Mouse (Mus musculus): Measurements from ENCODE around the gene Pabpc6.

The Pabpc6 gene
- long read RNA-seq, experiment 1 = 0 reads
- long read RNA-seq, experiment 2 = 0 reads

DNA sequence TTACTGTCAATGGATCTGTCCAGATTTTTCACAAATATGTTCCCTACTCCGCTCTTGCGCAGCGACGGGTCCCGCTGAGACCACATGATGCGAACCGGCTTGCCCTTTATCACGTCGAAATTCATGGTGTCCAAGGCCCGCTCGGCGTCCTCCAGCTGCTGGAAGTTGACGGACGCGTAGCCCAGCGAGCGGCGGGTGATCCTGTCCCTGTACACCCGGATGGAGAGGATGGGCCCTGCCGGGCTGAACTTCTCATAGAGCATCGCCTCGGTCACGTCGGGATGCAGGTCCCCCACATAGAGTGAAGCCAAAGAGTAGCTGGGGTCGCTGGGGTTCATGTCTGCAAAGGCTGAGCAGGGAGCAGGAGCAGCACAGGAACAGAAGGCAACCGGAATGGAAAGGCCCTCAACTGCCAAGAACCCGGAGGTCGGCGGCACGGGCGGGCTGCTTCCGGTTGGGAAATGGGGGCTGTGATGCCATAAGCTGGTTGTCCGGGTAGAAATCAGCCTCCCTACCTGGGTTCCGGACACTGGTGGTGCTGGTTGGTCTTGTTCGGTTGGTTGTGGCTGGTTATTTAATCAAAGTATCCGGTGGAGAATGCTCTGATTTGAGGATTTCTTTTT, at the start of gene Pabpc6:
Gene Pabpc6 (minus strand): TSS at position 435 of the 623 bp plus-strand sequence.
- intact Hi-C loops (cut with DNase I) = no loop called here

DNA sequence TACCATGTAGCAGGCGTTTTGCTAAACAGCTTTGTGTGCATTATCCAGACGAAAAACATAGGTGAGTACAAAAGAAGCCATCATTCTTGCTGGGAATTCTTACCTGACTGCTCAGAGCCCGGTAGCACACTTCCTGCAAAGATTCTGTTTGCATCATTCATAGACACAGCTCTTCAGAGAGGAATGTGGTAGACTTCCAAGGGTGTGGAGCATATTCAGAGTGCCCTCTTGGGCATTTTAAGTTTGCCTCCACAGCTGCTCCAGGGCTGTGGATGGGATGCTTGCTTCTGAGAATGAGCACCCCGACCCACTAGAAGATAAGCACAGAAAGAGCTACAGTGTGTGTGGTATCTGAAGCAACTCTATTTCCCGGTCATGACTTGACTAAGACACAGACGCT, 41.4 kb upstream of the Pabpc6 start:
- intact Hi-C loops (cut with DNase I) = no loop called here

- intact Hi-C loops (cut with DNase I) = no loop called here
Observed at GRCm38 (mm10) chr17:9708888-9709287, 39.4 kb upstream of the Pabpc6 start.

DNA sequence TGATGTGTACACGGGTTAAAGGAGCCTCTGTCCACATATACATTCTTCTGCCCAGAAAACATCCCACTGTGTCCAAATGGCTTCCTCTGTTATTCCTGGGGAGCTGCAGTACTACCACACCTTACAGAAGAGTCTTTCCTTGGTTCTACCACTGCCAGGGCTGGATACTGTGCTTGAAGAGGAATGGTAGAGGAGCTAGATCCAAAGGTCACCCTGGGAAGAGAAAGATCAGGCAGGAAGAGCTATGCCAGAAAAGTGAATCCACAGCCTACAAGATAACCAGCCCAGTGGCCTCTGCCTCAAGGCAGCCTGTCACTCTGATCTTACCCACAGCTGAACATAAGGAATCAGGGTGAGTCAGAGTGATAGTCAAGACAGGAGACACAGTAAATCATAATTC, 37.8 kb upstream of the Pabpc6 start:
- intact Hi-C loops (cut with DNase I) = no loop called here

- intact Hi-C loops (cut with DNase I) = no loop called here
Observed at GRCm38 (mm10) chr17:9697763-9698162, 28.2 kb upstream of the Pabpc6 start.

DNA sequence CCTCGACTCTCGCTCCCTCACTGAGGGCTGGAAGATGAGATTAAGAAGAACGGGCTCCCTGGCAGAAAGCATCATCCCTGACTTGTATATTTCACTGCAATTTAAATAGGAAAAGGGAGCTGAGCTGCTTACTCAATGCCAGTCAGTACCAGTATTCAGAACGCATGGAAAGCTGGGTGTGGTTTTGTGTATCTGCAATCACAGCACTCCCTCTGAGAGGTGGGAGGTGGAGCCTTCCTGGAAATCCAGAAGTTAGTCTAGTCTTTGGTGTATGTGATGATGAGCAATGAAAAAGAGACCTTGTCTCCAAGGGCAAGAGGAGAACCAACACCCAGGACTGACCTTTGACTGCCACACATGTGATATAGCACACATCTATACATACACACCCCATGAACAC, 21.7 kb upstream of the Pabpc6 start:
- intact Hi-C loops (cut with DNase I) = no loop called here

GRCm38 (mm10) chr17:9683539-9684155, 14.1 kb upstream of the Pabpc6 start:
- intact Hi-C loops (cut with DNase I) = no loop called here

- intact Hi-C loops (cut with DNase I) = no loop called here
Observed at GRCm38 (mm10) chr17:9680741-9681140, 11.2 kb upstream of the Pabpc6 start.

DNA sequence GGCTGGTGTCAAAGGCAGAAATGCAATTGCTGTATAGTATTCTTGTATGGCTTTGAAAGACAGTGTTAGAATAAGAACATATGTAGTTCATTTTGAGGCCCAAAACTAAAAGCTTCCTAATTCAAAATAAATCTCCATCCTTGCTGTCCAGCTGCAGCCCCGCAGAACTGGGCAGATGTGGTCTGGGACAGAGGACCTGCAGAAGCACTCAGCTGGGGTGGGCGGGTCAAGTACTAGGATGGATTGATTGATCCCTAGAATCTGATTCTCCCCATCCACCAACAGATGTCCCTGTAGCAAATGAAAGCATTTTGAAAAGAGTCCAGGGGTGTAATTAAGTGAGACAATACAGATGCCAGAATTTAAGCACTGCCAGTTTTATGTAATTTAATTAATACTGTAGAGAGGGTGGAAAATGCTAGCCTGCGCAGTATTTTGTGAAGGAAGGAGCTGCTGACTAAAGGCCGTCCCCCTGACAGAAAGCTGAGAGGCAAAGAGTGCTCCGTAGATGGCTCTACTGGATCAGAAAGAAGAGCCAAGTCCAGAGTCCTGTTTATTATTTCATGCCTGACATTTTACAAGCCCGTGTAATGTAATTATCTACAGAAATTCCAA, 5.8 kb upstream of the Pabpc6 start:
- intact Hi-C loops (cut with DNase I) = no loop called here

GRCm38 (mm10) chr17:9667955-9668354, 1.6 kb downstream of the Pabpc6 start:
- intact Hi-C loops (cut with DNase I) = no loop called here

DNA sequence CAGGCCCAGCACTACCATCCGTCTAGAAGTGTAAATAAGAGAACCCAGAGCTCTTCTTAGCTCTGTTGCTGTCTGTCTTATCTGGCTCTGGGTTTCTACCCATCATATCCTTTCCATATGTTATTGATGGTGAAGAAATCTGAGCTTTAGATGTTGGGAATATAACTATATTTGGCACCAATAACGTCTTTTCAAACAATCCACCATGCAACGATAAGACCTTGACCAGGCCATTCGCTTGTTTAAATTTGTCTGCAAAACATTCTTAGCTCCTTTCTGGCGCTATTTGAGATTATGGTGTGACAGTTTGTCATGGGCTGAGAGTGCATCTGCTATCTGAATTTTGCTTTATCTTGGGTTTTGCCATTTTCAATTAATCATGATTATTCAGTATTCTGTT, 10.9 kb downstream of the Pabpc6 start:
- intact Hi-C loops (cut with DNase I) = no loop called here

DNA sequence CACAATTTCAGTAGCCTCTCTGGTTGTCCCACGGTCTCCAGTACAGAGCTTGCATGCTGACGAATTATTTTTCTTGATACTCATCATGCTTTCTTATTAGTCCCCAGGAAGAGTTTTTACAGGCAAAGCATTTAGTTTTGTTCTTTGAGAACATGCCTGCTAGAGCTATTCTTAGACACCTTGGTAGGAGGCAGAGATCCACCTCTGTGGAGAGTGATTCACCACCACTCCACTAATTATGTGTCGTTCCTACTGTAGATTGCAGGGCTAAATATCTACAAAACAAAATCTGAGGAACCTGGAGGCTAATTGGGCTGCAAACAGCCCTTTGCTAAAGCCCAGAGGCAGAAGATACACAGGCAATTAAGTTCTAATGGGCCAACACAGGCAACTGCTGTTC, 15.4 kb downstream of the Pabpc6 start:
- intact Hi-C loops (cut with DNase I) = no loop called here

DNA sequence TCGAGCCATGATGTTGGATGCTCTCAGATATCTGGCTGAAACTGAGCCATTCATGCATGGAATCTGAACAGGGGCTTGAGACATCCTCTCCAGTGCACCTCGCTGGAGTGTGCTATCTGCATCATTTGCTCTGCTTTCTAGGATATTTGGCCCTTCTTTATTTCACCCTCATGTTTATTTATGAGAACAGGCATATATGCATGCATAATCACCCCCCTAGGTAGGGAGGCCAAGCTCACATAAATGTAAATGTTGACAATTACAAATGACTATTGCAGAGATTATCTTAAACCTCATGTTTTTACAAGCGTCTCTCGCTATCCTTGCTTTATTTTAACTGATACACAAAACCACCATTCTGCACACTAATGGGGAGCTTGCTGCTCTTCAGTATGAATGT, 21.9 kb downstream of the Pabpc6 start:
- intact Hi-C loops (cut with DNase I) = no loop called here

DNA sequence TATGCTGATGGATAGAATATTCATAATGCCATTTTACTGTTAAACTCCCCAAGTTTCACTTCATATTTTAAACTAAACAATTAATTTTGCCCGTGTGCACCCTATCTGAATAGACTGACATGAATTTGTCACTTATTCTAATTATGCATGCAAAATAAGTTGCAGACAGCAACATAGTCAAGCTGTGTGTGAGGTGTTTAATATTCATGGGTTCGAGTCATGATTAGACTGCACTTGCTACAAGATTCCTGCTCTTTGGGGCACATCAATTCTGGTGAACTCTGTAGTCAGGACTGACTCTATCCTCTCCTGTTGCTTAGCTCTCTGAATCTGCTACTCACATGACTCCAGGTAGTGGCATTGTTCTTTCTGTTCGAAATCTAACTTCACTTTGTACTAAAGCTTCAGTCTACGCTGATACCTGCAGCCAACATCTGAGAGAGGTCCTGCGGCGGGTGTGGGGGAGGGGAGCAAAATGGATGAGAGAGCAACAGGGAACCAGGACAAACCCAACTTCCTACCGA, 25.8 kb downstream of the Pabpc6 start:
- intact Hi-C loops (cut with DNase I) = no loop called here

DNA sequence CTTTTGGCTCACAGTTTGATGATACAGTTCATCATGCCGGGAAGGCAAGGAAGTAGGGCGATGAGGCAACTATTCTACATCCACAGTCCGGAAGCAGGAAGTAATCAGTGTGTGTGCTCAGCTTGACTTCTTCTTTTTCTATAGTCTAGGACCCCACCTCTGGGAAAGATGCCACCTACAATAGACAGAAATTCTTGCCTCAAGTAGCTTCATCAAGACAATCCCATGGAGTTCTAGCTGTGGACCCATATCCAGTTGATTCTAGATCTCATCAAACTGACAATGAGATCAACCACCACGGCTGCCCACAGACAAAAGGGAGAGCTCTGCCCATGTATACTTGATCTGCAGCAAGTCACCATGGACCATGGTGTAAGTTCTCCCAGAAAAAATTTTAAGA, 32.5 kb downstream of the Pabpc6 start:
- intact Hi-C loops (cut with DNase I) = no loop called here

DNA sequence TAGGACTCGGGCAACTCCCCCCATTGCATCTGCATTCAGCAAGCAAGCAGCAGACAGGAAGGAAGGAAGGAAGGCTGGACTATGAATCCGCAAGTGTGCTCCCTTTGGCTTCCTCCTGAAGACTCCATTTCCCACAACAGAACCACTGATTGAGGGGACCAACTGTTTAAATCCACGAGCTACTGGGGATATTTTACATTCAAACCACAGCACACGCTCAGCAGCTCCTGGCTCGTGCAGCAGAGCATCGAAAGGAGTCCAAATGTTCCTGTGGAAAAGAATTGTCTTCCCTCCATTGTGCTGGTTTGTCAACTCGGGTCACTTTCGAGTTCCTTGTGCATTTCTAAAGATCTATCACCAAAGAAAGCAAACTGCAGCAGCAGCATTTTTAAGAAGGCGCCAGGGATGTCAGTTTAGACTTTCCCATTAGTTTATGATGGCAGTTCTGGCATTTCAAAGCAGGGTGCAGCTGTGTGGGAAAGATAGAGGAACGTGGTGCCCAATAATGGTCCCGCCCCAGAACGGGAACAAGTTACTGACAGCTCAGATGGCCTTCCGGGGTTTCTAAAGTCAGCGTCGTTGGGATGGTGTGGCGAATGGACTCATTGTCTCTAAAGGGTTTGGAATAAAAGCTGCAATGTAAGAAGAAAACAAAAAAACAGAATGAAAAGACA, 36.8 kb downstream of the Pabpc6 start:
- intact Hi-C loops (cut with DNase I) = no loop called here

DNA sequence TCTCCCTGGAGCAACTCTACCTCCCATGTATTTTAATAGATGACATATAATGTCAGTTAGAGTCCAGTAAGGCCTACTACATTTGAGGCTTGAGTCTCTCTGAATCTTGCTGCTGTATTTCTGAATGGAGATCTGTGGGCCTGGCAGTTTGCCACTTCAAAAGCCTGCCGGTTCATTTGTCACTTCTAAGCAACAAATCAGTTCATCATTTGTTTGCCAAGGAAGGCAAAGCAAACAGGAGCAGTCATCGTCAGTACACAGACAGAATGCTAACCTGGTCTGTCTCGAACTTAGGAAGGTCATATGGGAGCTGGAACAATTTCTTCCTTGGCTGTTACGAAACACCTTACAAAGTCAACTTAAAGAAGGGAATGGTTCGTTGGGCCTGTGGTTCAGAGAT, 37.4 kb downstream of the Pabpc6 start:
- intact Hi-C loops (cut with DNase I) = no loop called here

- intact Hi-C loops (cut with DNase I) = no loop called here
Observed at GRCm38 (mm10) chr17:9631081-9631480, 38.4 kb downstream of the Pabpc6 start.

DNA sequence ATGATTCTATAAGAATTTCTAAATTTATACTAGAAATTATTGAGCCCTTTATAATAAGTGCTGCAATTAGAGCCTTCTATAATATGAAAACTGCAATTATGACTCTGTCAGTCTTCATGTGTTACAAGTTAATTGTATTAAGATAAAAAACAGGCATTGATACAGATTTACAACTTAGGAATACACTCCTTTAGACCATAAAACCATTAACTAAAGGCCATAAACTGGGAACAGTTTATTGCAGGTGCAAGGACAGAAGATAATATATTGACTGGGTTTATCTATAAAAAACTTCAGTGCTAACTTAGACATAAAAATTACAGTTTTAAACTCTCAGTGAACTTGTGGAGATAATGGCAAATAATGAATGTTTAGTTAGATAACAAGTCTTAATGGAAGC, 42.5 kb downstream of the Pabpc6 start:
- intact Hi-C loops (cut with DNase I) = no loop called here
